Mouse (Mus musculus) ES-CJ7 (cell line): ENCODE measurements at regions not wholly inside any gene's neighbourhood (a gene's known extent, or its start where the extent isn't known, plus 50 kb on each side); places are given as distances from the start of the nearest gene placed in this dataset.

Experiments
- DNase-seq: peaks from one replicate; pipeline ENCODE4 v3.0.0; 2011; ENCODE audit warnings: low read depth, low spot score

- no peak for DNase-seq
Measured at GRCm38 (mm10) chr8:26881268-26882120, 95.6 kb upstream of the Zfp703 start.

DNA sequence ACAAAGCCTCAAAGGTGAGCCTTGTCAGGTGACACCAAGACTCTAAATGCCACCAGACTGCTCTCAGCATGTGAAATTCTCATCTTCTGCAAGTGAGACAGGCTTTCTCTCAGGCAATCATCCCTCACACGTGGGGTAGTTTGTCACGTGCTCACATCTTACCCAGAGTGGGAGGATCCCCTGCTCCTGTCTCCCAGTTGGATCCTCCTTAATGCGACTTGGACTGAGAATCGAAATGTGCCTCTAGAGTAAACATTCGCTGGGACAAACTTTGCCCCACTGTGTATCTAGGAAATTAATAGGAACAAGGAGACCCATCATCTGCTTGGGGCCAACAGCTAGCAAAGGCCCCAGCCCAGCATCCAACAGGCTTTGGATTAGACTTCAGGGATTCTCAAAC is 94.5 kb upstream of the Zfp703 start:
- DNase-seq = no peak

- no peak for DNase-seq
Measured at GRCm38 (mm10) chr8:26883285-26883684, 93.8 kb upstream of the Zfp703 start.

- no peak for DNase-seq
Measured at GRCm38 (mm10) chr8:26883770-26884169, 93.4 kb upstream of the Zfp703 start.

DNA sequence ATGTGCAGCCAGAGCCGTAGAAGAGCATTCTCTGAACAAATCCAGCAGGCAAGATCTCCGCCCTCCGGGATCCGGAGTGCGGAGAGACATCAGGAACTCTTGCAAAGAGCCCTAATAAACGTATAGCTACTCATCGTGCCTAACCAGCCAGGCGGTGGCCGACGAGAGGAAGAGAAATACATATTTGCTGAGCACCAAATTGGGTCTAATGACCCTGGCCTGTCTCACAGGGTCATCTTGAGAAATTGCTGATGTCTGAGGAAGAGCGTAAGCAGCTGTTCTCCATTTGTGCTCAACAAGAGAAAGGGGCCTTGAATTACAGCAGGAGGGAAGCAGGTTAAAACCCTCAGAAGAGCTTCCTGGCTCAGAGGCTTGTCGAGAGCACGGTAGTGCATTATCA is 92.8 kb upstream of the Zfp703 start:
- no peak for DNase-seq

GRCm38 (mm10) chr8:26885365-26885764 is 91.8 kb upstream of the Zfp703 start:
- DNase-seq = no peak

GRCm38 (mm10) chr8:26886783-26887486 is 90.2 kb upstream of the Zfp703 start:
- no peak for DNase-seq

DNA sequence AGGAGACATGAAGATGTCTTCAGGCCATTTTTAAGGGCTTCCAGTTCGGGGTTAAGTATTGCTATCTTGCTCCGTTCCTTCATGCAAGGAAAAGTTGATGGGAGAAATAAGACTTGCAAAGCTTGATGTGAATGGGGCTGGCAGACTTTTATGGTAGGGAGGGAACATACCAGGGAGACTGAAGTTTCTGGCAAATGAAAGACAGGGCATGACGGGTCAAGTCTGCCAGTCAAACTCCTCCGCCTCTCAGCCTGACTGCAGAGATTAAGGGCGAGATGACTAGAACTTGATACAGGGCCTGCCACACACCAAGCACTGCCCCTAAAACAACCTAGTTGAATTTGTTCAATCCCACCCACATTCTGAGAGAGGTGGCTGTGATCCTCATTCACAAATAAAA is 89.6 kb upstream of the Zfp703 start:
- DNase-seq = no peak

DNA sequence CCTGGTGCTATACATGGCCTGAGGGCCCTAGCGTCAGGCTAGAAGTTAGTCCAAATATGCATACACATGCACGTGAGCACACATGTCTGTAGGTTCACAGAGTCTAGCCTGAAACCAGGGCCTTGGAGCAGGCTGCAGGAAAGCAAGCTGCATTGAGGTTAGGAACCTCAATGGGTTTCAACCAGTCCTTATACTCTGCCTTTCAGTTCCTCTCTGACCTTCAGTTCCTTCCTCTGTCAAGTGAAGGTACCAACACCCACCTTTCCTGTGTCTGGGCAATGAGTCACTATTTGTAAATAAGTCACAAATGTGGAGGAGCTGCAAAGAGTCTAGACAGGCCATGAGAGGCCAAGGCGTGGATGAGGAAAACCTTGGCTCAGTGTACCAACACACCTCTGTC is 89.1 kb upstream of the Zfp703 start:
- no peak for DNase-seq

- DNase-seq = no peak
Measured at GRCm38 (mm10) chr8:26891881-26892280, 85.2 kb upstream of the Zfp703 start.

- DNase-seq = no peak
Measured at GRCm38 (mm10) chr8:26892380-26892779, 84.7 kb upstream of the Zfp703 start.

DNA sequence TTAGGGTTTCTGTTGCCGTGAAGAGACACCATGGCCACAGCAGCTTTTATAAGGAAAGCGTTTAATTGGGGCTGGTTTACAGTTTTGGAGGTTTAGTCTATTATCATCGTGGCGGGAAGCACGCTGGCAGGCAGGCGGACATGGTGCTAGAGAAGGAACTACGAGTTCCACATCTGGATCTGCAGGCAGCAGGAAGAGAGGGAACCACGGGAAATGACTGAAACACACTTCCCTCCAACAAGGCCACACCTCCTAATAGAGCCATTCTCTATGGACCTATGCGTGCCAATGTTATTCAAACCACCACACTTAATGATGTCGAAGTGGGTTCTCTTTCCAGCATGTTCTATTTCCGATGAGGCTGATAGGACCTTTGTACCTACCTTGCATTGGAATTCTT is 81.3 kb upstream of the Zfp703 start:
- DNase-seq = no peak

DNA sequence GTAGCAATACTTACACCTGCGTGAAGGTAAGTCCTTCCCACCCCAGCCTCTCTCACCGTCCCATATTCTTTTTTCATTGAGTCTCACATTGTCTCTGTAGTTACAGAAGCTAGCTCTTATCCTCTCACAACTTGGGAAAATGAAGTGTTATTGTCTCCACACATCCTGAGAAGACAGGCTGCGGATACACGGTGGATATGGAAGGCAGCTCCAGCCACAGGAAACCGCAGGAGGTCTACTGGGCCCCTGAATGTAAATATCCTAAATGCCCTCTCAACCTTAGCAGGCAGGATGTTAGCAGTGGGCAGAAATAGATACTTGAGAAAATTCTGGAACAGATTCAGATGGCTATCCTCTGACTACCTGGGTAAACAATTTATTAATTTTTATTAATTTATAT is 73.8 kb upstream of the Zfp703 start:
- no peak for DNase-seq

DNA sequence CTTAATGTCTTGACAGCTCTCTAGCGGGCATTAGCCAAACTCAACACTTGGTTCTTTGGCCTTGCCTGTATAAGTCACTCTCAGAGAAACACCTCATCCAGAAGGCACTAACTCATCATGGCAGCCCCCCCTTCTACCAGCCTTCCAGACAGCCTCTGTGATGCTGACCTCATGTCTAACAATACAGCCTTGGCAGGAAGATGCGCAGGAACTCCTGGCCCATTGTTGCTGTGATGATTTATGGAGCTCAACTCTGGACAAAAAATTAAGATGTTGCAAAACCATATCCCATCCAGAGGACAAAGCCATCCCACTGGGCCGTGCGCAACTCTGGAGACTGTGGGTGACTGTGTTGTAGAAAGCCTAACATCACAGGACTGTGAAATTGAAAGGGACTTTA is 70.9 kb upstream of the Zfp703 start:
- DNase-seq = no peak

DNA sequence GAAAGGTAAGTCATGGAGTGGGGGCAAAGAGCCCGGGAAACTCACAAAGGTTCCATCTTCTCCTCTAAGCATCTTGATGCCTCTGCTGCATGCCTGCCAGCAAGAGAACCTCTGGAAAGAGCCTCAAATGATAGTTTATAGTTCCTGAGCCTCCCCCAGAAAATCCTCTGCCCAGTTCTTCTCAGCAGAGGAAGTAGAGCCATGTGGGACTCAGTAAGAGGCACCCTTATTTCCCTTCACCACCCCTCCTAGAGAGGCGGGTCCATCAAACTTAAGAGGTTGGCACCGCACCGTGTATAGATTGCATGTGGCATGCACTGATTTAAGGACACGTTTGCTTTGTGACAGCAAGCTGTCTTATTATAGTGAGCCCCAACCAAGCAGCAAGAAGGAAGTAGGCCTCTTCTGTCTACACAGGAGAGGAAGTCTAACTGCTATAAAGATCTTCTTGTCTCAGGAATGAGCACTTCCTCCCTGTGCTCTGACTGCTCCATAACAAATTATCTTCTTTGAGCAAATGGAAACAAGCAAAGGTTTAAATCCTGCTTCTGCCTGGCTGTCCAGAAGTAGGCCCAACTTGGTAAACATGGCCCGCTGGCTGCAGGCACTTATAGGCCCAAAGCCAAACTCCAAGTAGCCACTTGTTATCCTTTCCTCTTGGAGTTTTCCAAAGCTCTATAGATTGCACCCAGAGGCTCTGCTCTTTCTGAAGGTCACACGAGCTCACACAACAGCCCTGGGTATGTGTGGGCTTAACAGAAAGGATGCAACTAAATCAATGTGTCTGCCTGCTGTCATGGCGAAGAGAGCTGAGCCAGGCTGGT is 69.6 kb upstream of the Zfp703 start:
- DNase-seq = no peak

DNA sequence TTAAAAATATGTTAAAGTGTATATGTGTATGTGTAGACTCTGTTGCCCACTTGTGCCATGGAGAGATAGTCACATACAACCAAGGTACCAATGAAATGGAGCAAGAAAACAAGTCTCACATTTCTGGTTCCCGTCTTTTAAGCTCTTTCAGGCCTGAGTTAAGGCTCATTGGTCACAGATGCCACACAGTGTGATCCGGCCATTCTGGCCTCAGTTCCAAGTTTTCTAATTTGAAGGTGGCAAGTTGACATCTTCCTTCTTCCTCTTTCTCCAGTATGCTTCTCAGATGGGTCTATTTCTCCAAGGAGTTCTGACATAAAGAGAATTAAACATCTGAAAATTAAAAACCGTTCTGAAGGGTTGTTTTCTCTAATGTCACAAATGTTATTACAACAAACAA is 66.9 kb upstream of the Zfp703 start:
- DNase-seq = no peak

GRCm38 (mm10) chr8:26913562-26914529 is 63.3 kb upstream of the Zfp703 start:
- DNase-seq = no peak

DNA sequence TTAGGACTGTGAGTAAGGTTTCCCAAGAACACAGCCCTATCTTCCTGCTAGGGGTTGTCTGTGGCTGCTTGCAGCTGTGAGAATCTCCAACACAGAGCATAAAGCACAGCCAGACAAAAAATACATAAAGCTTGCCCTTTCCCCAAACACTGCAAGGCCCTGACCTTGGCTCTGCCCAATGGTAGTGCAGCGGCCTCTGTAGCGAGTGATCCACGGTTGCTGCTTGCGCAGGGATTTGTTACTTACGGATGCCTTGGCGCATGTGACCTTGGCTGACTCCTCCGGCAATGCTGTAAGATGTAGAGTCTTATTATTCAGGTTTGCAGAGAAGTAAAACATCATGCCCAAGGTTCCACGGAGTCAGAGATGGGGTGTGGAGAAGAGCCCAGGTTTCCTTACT is 61.4 kb upstream of the Zfp703 start:
- no peak for DNase-seq

DNA sequence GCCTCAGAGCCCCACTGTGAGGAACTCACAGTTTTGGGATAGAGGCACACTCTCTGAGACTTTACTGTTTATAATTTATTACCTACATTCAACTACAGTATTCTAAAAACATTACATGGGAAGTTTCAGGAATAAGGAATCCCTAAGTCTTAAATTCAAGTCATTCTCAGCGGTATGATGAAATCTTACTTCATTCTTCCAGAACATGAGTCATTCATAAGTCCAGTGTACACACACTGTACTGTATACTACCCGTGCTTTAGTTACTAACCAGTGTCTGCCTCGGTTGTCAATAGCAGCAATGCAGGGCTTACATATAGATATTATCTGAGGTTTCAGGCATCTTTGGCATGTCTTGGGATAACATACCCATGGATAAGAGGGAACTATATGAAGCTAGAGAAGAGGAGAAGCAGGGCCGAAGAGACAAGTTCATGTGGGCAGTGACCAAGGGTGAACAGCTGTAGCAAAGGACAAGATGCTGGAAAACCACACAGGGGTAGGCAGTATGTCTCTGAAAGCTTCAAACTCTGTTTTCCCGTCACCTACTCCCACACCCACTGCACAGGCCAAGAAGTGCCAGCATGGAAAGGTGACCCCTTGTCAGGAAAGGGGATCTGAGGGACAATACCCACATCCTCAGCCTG is 55.5 kb upstream of the Zfp703 start:
- no peak for DNase-seq

DNA sequence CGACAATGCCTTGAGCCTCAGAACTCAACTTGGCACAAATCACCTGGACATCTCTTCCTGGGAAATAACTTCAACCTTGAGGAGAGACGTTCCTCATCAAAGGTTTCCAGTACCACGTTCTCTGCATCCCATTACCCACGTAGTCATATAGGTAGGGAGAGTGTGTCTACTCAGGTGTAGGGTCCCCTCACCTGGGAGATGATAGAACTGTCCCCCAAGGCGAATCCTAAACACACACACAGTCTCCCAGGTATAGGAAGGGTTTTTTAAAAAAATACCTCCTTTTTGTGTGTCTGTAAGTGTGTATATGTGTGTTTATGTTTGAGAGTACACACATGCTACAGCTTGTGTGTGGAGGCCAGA is 55.0 kb upstream of the Zfp703 start:
- DNase-seq = no peak

GRCm38 (mm10) chr8:26923166-26923565 is 54.0 kb upstream of the Zfp703 start:
- no peak for DNase-seq
